Mouse (Mus musculus): ENCODE results near the gene Pla2g2c.

DNA sequence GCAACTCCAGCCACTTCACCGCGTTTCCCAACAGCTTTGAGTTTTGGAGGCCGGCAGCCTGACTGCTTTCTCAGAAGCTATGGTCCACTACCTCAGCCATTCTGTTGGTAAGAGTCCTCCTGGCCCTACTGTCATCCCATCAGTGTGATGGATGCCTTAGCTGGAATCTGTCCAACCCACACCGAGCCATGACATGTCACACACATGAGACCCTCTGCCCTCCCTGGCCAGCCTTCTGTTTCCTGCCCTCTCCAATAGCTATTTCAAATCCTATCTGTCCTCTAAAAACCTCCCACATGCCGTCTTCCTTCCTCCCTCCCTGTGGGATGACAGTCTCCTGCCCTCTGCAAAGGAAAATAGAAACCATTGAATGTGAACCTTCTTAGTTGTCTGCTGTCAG is 1.2 kb downstream of the Pla2g2c start:
- TF ChIP-seq CTCF (IDR thresholded peaks at IDR 0.05; ENCODE audit: control insufficient read depth, insufficient read depth, insufficient read length), result no peak
- no peak for TF ChIP-seq MAX (IDR thresholded peaks at IDR 0.05)
- TF ChIP-seq CEBPB (IDR thresholded peaks at IDR 0.05; ENCODE audit: low read depth), result no peak
- no peak for TF ChIP-seq MYOG (IDR thresholded peaks at IDR 0.05; ENCODE audit: control insufficient read depth, extremely low read depth, insufficient read length)
- no peak for TF ChIP-seq USF1 (IDR thresholded peaks at IDR 0.05; ENCODE audit: low read depth)
- no peak for TF ChIP-seq MYOD1 (IDR thresholded peaks at IDR 0.05; ENCODE audit: control insufficient read depth, insufficient read length, low read depth)
